Mouse (Mus musculus) heart, postnatal 0 days (tissue): ENCODE measurements at regions not wholly inside any gene's neighbourhood (a gene's known extent, or its start where the extent isn't known, plus 50 kb on each side); places are given as distances from the start of the nearest gene placed in this dataset.

Experiments
- CTCF ChIP-seq: IDR thresholded peaks from 2 replicates; pipeline ENCODE4 v1.5.1; 2016; ENCODE audit warnings: antibody characterized with exemption, control low read depth, low read depth
- EP300 ChIP-seq: IDR thresholded peaks from 2 replicates; pipeline ENCODE4 v1.6.1; 2016; ENCODE audit warnings: antibody characterized with exemption, low read depth

GRCm38 (mm10) chr8:35934115-35934607 is 168.6 kb downstream of the Gm19410 start:
- TF ChIP-seq CTCF = no peak
- no peak for TF ChIP-seq EP300
